ENCODE assay signal across 8 mouse cellular contexts in the genomic region with DNA sequence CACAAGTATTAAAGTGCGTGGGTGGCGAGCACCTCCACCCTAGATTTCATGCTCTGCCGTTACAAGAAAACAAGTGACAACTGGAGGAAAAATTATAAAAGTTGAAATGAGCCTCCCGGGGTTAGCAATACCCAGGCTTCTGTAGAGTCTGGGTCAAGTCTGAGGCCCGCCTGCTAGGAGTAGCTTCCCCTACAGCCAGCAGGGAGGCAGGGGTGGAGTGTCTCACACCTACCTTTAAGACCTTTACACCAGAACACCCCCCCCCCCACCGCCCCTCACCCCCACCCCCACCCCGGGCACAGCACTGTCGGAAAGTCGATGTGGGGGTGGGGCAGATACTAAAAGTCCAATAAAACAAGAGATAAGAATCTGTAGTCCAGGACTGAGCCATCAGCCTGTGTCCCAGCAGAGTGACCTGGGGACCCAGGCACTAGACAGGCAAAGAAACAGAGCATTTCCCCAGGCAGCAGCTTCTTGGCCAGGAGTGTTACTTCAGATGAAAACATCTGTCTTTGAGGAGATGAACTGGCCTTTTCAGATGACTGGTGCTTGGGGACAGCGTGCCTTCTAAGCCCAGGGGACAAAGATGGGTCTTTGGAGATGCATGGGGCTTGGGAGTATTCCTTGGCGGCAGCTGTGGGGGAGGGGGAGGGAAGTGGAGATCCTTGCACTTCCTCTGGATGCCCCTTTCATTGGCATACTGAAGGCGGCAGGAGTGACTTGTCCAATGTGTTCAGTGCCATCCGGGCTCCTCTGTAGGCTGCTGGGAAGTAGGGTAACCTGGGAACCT. TPM values are rescaled to one million over a fixed set of nuclear protein-coding genes. Genes with fewer than 3 reads are reported as not detected.
DNase-seq lines count a peak whose midpoint lies in the region; ATAC-seq and TF ChIP-seq lines count a peak whose summit lies in the region.

No protein-coding gene starts in this region.

- H3K9ac ChIP-seq in lung, embryonic 14.5 days, result no peak overlapping the region
- H3K9ac ChIP-seq in embryonic facial prominence, embryonic 15.5 days, result no peak overlapping the region
- H3K9ac ChIP-seq in limb, embryonic 11.5 days (ENCODE audit: low read length), result no peak overlapping the region

- no peak for TF ChIP-seq CTCF in lung, embryonic 14.5 days (IDR thresholded peaks at IDR 0.05; ENCODE audit: low read depth)
- TF ChIP-seq CTCF in olfactory bulb, adult 2 months (IDR thresholded peaks at IDR 0.05; ENCODE audit: insufficient read depth, low read depth, low read length), result no peak

- H3K4me1 ChIP-seq in lung, embryonic 14.5 days (ENCODE audit: insufficient read depth), result no peaks in the 10 kb centered on the region
- peaks cover 18% of the 10 kb centered on the region for H3K4me1 ChIP-seq in embryonic facial prominence, embryonic 15.5 days
- 0 out of 2 replicates have a peak, but pooled peaks cover 6% of the 10 kb centered on the region for H3K4me1 ChIP-seq in limb, embryonic 11.5 days (ENCODE audit: control insufficient read depth, insufficient read depth, low read length)
- peaks cover 38% of the 10 kb centered on the region for H3K4me1 ChIP-seq in olfactory bulb, adult 2 months (ENCODE audit: control insufficient read depth, insufficient read depth, low read length)

- no peak for DNase-seq in lung, embryonic 14.5 days
- no peak for DNase-seq in lung, postnatal 25 days (ENCODE audit: low spot score)
- DNase-seq in limb, embryonic 11.5 days (ENCODE audit: low spot score), result no peak
- no peak for DNase-seq in frontal cortex, postnatal 14 days (ENCODE audit: low spot score in 2 of 2)
- DNase-seq in layer of hippocampus, postnatal 14 days (ENCODE audit: low spot score in 2 of 2), result no peak
- no peak for DNase-seq in B cell, adult 2 months

- no peak overlapping the region for H3K27ac ChIP-seq in lung, embryonic 14.5 days (ENCODE audit: low read depth)
- H3K27ac ChIP-seq in embryonic facial prominence, embryonic 15.5 days (replicated peaks), result no peak overlapping the region
- no peak overlapping the region for H3K27ac ChIP-seq in limb, embryonic 11.5 days (replicated peaks; ENCODE audit: low read depth, low read length)
- H3K27ac ChIP-seq in olfactory bulb, adult 2 months (ENCODE audit: insufficient read depth, low read depth, low read length), result no peak overlapping the region

- H3K36me3 ChIP-seq in lung, embryonic 14.5 days (ENCODE audit: insufficient read depth), result no peaks in the 10 kb centered on the region
- H3K36me3 ChIP-seq in embryonic facial prominence, embryonic 15.5 days, result no peaks in the 10 kb centered on the region
- no peaks in the 10 kb centered on the region for H3K36me3 ChIP-seq in limb, embryonic 11.5 days (ENCODE audit: control insufficient read depth, insufficient read depth, low read length)

- peaks cover 15% of the 10 kb centered on the region; the same call in 1 of the 2 replicates for H3K27me3 ChIP-seq in lung, embryonic 14.5 days (ENCODE audit: insufficient read depth, low read length)
- peaks cover 27% of the 10 kb centered on the region for H3K27me3 ChIP-seq in embryonic facial prominence, embryonic 15.5 days
- no peaks in the 10 kb centered on the region for H3K27me3 ChIP-seq in limb, embryonic 11.5 days (ENCODE audit: control insufficient read depth, insufficient read depth, low read length)

- no peak for TF ChIP-seq POLR2A in olfactory bulb, adult 2 months (IDR thresholded peaks at IDR 0.05; ENCODE audit: insufficient read depth, low read depth, low read length)

- WGBS in lung, embryonic 14.5 days, result 5% methylated on average over 13 of the region's 13 CpGs
- 6% methylated on average over 13 of the region's 13 CpGs for WGBS in embryonic facial prominence, embryonic 15.5 days
- 6% methylated on average over 13 of the region's 13 CpGs for WGBS in limb, embryonic 11.5 days
- WGBS in olfactory bulb, adult 2 months, result 17% methylated on average over 13 of the region's 13 CpGs

- 0 out of 2 replicates have a peak, but pooled peaks have one; percentile 11 for ATAC-seq in lung, embryonic 14.5 days (ENCODE audit: insufficient read depth)
- no peak for ATAC-seq in embryonic facial prominence, embryonic 15.5 days (ENCODE audit: insufficient number of reproducible peaks, low FRiP score, low TSS enrichment, low read depth)
- no peak for ATAC-seq in limb, embryonic 11.5 days (ENCODE audit: insufficient number of reproducible peaks, low FRiP score, low TSS enrichment, low read depth)

- H3K4me3 ChIP-seq in lung, embryonic 14.5 days (ENCODE audit: low read depth, low read length), result peak overlapping the region; percentile 31
- H3K4me3 ChIP-seq in embryonic facial prominence, embryonic 15.5 days (replicated peaks), result peak overlapping the region; percentile 35
- peak overlapping the region; percentile 29; the same call in 1 of the 2 replicates for H3K4me3 ChIP-seq in limb, embryonic 11.5 days (ENCODE audit: low read depth, low read length)
- H3K4me3 ChIP-seq in olfactory bulb, adult 2 months (ENCODE audit: insufficient read depth, low read depth, low read length), result peak overlapping the region; percentile 5

- H3K9me3 ChIP-seq in lung, embryonic 14.5 days (ENCODE audit: low read depth, low read length), result no peaks in the 10 kb centered on the region
- H3K9me3 ChIP-seq in embryonic facial prominence, embryonic 15.5 days (replicated peaks), result no peaks in the 10 kb centered on the region
- no peaks in the 10 kb centered on the region for H3K9me3 ChIP-seq in limb, embryonic 11.5 days (ENCODE audit: control insufficient read depth, low read length)

- peak overlapping the region; percentile 66 for H3K4me2 ChIP-seq in lung, embryonic 14.5 days
- peak overlapping the region; percentile 70 for H3K4me2 ChIP-seq in embryonic facial prominence, embryonic 15.5 days (replicated peaks)
- H3K4me2 ChIP-seq in limb, embryonic 11.5 days (ENCODE audit: low read depth, severe bottlenecking), result peak overlapping the region; percentile 73

RNA-seq across cellular contexts. Expression of gene Arhgap22, which starts 37.3 kb away (rescaled TPM):
- polyA plus RNA-seq in lung, embryonic 14.5 days (2014; fragmentation: Nextera tagmentation; extraction: Ambion mirVana), result 6.7 and 8.4 TPM in 2 replicates
- 4.5 and 4.8 TPM in 2 replicates for polyA plus RNA-seq in embryonic facial prominence, embryonic 15.5 days (2015; fragmentation: Nextera tagmentation; extraction: Ambion mirVana)
- 2.3 and 2.7 TPM in 2 replicates for polyA plus RNA-seq in limb, embryonic 11.5 days (2014; fragmentation: Nextera tagmentation; extraction: Ambion mirVana)
- polyA plus RNA-seq in olfactory bulb, adult 2 months (2012; ENCODE audit: insufficient read depth, insufficient read length, low replicate concordance, missing spikeins), result not detected in 2 replicates
- total RNA-seq in layer of hippocampus, postnatal 14 days (2021), result 10 to 100 TPM in 1 of 2 experiments, 1 to 10 TPM in 1; 9.9 to 10.9 TPM
